Mouse (Mus musculus) lung, postnatal 0 days (tissue): Measurements from ENCODE around the gene 2410004B18Rik. TPM values are rescaled to one million over a fixed set of nuclear protein-coding genes. Genes with fewer than 3 reads are reported as not detected.

ENCODE experiments used
- ATAC-seq: fragments of 200-750 bp; cut with Nextera tagmentation; 2 replicates; pipeline ENCODE4 v1.8.0; 2017; ENCODE audit warnings: moderate library complexity
- DNase-seq: peaks from one replicate; pipeline ENCODE4 v3.0.0-alpha.2; 2016; ENCODE audit warnings: low spot score
- H3K27ac ChIP-seq: fragments of 300-500 bp; sonication (generic); 2 replicates; pipeline ENCODE4 v1.5.1; 2014; ENCODE audit warnings: antibody characterized with exemption, mild to moderate bottlenecking, low read length, mixed read lengths
- H3K27me3 ChIP-seq: fragments of 300-500 bp; sonication (generic); replicated peaks from 2 replicates; pipeline ENCODE4 v1.6.1; 2014; ENCODE audit warnings: low read length, mixed read lengths; ENCODE audit not compliant: insufficient read depth
- H3K36me3 ChIP-seq: fragments of 300-500 bp; sonication (generic); 2 replicates; pipeline ENCODE4 v1.6.1; 2014; ENCODE audit warnings: low read length, mixed read lengths; ENCODE audit not compliant: insufficient read depth
- H3K4me1 ChIP-seq: fragments of 300-500 bp; sonication (generic); 2 replicates; pipeline ENCODE4 v1.6.1; 2014; ENCODE audit warnings: antibody characterized with exemption, low read depth, low read length, mixed read lengths; ENCODE audit not compliant: insufficient read depth
- H3K4me2 ChIP-seq: fragments of 300-500 bp; sonication (generic); replicated peaks from 2 replicates; pipeline ENCODE4 v1.6.1; 2014; ENCODE audit warnings: low read depth, mild to moderate bottlenecking, low read length, moderate library complexity, mixed read lengths
- H3K4me3 ChIP-seq: fragments of 300-500 bp; sonication (generic); 2 replicates; pipeline ENCODE4 v1.5.1; 2014; ENCODE audit warnings: low read depth, low read length
- H3K9ac ChIP-seq: fragments of 300-500 bp; sonication (generic); replicated peaks from 2 replicates; pipeline ENCODE4 v1.6.1; 2014; ENCODE audit warnings: low read depth, mild to moderate bottlenecking
- H3K9me3 ChIP-seq: fragments of 300-500 bp; sonication (generic); 2 replicates; pipeline ENCODE4 v1.6.1; 2016; ENCODE audit warnings: low read length, mixed read lengths
- CTCF ChIP-seq: IDR thresholded peaks from 2 replicates; pipeline ENCODE4 v1.5.1; 2016; ENCODE audit warnings: antibody characterized with exemption, mild to moderate bottlenecking
- EP300 ChIP-seq: IDR thresholded peaks from 2 replicates; pipeline ENCODE4 v1.6.1; 2016; ENCODE audit warnings: antibody characterized with exemption, mild to moderate bottlenecking, control low read depth
- WGBS: fragments of 180-500 bp; shearing (Covaris S2); extraction: QIAGEN DNeasy Blood & Tissue Kit; methylation state at CpG from one replicate; pipeline ENCODE4 v1.1.7; 2014; 5-methylcytosine and 5-hydroxymethylcytosine counted together
- polyA plus RNA-seq: library from polyadenylated mRNA; unstranded; fragments of >200 nt; fragmentation: Nextera tagmentation; extraction: Ambion mirVana; gene quantifications from 2 replicates; pipeline ENCODE4 v1.2.1, GENCODE M21; 2015

2410004B18Rik gene
- polyA plus RNA-seq, 1 experiment from 2014 or later = 40.2 TPM

DNA sequence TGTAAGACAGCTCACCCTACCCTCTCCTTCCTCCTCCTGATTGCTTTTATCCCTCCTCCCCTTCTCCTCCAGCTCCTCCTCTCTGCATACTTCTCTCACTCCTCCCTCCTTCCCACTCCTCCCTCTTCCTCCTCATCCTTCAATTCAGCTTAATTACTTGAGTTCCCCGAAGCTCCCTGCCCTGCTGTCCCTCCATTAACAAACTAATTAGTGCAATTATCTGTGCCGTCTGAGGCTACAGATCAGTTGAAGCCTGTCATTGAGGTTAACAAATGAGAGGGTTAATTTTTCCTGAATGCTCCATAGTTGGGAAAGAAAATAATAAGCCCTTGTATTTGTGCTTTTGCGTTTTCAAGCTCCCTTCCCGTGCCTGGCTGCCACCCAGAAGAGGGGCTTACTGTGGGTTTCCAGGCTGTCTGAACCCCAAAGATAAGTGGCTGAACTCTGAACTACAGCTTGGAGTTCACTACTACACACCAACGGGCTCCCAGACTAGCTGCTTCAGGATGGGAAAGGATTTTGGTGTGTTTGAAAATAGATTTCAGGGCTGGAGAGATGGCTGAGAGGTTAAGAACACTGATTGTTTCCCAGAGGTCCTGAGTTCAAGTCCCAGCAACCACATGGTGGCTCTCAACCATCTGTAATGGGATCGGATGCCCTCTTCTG, 9.9 kb downstream of the 2410004B18Rik start:
- no peaks in the 10 kb centered on the region for H3K9me3 ChIP-seq
- TF ChIP-seq EP300 = no peak
- TF ChIP-seq CTCF = no peak
- no peak overlapping the region for H3K27ac ChIP-seq
- no peak overlapping the region for H3K4me2 ChIP-seq
- no peak for DNase-seq
- no peaks in the 10 kb centered on the region; the same call in 1 of the 2 replicates for H3K4me1 ChIP-seq
- no peak overlapping the region for H3K4me3 ChIP-seq
- WGBS = 39% methylated on average over 6 of the region's 6 CpGs
- H3K36me3 ChIP-seq = peaks cover 4% of the 10 kb centered on the region; the same call in 1 of the 2 replicates
- H3K27me3 ChIP-seq = no peaks in the 10 kb centered on the region
- ATAC-seq = no peak
- no peak overlapping the region for H3K9ac ChIP-seq

DNA sequence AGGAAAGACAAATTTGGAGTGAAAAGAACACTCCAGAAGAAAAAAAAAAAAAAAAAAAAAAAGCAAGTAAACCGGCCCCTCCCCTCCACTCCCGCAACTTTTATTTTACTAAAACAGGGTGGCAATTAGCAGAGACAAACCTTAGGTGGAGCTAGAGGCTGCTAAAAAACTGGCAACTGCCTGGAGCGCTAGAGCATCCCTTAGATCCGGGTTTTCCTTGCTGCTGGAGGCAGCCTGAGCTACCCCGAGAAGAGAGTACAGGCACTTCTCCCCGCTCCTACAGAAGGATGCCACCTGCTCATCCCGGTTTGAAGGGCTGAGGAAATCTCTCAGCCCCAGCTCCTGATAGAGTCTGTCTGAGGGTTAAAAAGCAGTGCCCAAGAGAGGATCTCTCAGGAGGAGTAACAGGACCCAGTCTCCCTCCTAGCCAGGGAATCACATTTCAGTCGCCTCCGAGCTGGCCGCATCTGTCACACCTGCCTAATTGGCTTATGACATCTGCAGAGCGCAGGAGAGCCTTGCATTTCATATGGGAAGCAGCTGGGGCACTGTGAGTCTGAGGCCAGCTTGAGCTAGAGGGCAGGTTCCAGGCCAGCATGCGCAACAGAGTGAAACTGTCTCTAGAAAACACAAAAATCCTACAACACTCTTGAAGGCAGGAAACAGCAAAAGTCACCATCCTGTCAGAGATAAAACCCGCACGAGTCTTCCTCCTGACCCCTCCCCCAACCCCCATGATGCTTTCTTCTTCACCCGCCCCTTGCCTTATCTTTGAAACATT, 12.4 kb downstream of the 2410004B18Rik start:
- Histone ChIP-seq H3K27ac (no peak overlapping the region), H3K36me3 (no peaks in the 10 kb centered on the region), H3K9ac (no peak overlapping the region), H3K4me2 (peak overlapping the region; percentile 20; the same call in 1 of the 2 replicates), H3K4me1 (no peaks in the 10 kb centered on the region; the same call in 1 of the 2 replicates), H3K4me3 (no peak overlapping the region), H3K27me3 (no peaks in the 10 kb centered on the region), H3K9me3 (no peaks in the 10 kb centered on the region)
- peak; percentile 83 for ATAC-seq
- peak; percentile 92 for DNase-seq
- 9% methylated on average over 15 of the region's 15 CpGs for WGBS
- TF ChIP-seq CTCF = peak; percentile 79
- no peak for TF ChIP-seq EP300

DNA sequence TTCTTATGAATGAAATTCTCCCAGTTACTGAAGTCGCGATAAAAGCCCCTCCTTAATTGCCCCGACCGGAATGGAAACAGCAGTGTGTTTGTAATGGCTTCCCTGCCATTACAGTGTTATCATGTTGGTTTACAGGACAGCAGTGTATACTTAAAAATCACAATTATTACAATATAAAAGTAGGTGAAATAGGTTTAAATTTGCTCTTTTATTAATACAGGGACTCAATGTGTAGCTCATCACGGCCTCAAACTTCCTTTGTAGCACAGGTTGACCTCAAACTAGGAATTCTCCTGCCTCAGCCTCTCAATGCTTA, 13.0 kb downstream of the 2410004B18Rik start:
- Histone ChIP-seq H3K4me2 (no peak overlapping the region), H3K4me3 (no peak overlapping the region), H3K36me3 (no peaks in the 10 kb centered on the region), H3K9me3 (no peaks in the 10 kb centered on the region), H3K27ac (no peak overlapping the region), H3K4me1 (no peaks in the 10 kb centered on the region; the same call in 1 of the 2 replicates), H3K27me3 (no peaks in the 10 kb centered on the region), H3K9ac (no peak overlapping the region)
- WGBS = 24% methylated on average over 5 of the region's 5 CpGs
- DNase-seq (no peak), ATAC-seq (no peak)
- TF ChIP-seq CTCF (no peak), EP300 (no peak)

DNA sequence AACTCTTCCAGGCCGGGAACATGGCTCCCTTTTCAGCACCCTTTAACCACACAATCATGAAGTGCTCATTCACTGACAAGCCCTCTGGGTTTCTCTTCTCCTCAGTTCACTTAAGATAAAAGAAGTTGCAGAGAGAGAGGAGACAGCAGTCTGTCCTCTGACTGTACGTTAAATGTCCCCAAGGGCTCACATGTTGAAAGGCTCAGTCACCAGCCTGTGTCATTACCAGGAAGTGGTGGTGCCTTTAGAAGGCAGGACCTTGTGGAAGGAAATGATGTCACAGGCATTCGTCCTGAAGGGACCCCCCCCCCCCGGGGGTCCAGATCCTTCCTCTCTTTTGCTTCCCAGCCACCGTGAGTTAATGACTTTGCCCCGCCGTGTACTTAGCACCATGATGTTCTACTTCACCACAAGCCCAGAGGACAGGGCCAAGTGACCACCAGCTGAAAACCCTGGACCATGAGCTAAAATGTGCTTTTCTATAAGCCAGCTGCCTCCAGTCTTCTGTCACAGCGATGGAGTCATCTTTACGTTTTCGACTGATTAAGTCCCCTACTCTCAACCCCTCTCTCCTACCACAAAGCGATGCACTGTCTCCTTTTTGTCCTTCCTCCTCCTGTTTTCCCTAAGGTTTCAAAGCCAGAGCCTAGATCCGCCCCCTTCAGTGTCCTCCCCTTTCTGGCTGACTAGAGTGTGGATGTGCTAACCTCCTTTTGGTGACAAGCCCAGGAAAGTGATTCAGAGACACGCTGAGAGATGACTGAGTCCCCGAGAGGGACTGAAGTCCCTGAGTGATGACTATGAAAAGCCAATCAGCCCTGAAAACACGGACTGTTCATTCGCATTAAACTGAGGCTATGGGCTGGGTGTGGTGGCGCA, 13.7 kb downstream of the 2410004B18Rik start:
- WGBS = 60% methylated on average over 17 of the region's 17 CpGs
- Histone ChIP-seq H3K36me3 (no peaks in the 10 kb centered on the region), H3K4me3 (no peak overlapping the region), H3K4me1 (no peaks in the 10 kb centered on the region), H3K27me3 (no peaks in the 10 kb centered on the region), H3K27ac (no peak overlapping the region; the same call in 1 of the 2 replicates), H3K4me2 (no peak overlapping the region), H3K9me3 (no peaks in the 10 kb centered on the region), H3K9ac (no peak overlapping the region)
- TF ChIP-seq CTCF = no peak
- TF ChIP-seq EP300 = no peak
- peak; percentile 70 for ATAC-seq
- DNase-seq = peak; percentile 77

DNA sequence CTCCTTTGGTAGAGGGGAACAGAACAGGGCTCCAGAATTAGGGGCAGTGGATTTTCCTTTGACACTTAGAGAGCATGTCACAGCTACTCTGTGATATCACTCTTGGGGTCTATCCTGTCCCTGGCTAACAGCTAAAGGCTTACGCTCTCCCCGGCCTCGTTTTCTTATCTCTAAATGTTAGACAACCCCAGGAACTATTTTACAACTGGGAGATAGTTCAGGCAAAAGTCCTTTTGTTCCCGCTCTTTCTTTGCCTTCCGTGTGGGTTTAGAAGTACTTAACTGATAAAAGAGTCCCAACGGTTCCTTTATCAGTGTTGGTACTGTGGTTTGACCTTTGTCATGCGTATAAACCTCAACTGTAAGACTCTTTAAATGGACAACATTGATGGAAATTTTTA, 15.1 kb downstream of the 2410004B18Rik start:
- Histone ChIP-seq H3K36me3 (no peaks in the 10 kb centered on the region), H3K4me2 (no peak overlapping the region), H3K27me3 (no peaks in the 10 kb centered on the region), H3K9me3 (no peaks in the 10 kb centered on the region), H3K27ac (no peak overlapping the region), H3K4me1 (no peaks in the 10 kb centered on the region), H3K4me3 (no peak overlapping the region), H3K9ac (no peak overlapping the region)
- DNase-seq = no peak
- TF ChIP-seq CTCF (no peak), EP300 (no peak)
- WGBS = 43% methylated on average over 7 of the region's 7 CpGs
- no peak for ATAC-seq

DNA sequence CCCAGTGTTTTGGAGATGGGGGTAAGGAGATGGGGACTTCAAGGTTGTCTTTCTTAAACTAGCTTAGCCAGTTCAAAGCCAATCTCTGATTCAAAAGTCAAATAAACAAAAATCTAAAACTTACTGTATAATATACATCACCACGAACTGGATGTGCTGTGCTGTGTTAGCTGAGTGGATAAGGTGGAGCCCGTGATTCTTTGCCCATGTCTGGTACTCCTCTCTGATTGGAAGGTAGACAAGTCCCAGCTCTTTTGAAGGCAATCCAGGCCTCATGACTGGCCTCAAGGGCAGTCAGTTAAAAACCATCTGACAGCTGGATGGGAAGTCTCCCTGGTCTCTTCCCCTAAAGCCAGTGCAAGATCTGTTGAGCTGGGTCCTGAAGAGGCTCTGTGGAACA, 15.6 kb downstream of the 2410004B18Rik start:
- Histone ChIP-seq H3K36me3 (no peaks in the 10 kb centered on the region), H3K27me3 (no peaks in the 10 kb centered on the region), H3K27ac (no peak overlapping the region), H3K4me3 (no peak overlapping the region), H3K4me2 (no peak overlapping the region), H3K4me1 (no peaks in the 10 kb centered on the region), H3K9ac (no peak overlapping the region), H3K9me3 (no peaks in the 10 kb centered on the region)
- TF ChIP-seq CTCF = no peak
- no peak for TF ChIP-seq EP300
- ATAC-seq = no peak
- no peak for DNase-seq
- 63% methylated on average over 2 of the region's 2 CpGs for WGBS
